Mouse (Mus musculus): Measurements from ENCODE around the gene Tmem222. TPM values are rescaled to one million over a fixed set of nuclear protein-coding genes. Genes with fewer than 3 reads are reported as not detected.

The Tmem222 gene
- 10 to 100 TPM; 28.7 to 31.7 TPM for total RNA-seq (2021)

- DNase-seq, result peak; percentile 97 to 98
- intact Hi-C loops (cut with DNase I), result no loop called here
These were observed at the start of gene Tmem222 for GRCm38 (mm10) chr4:133277104-133278026. Gene Tmem222 (minus strand): TSS chr4:133277792.

- intact Hi-C loops (cut with DNase I), result loop anchor here (10.0 kb wide), 1 partner anchor 195 kb away; the partner anchor contains the start of gene Kdf1
These were observed 42.1 kb upstream of the Tmem222 start for GRCm38 (mm10) chr4:133319667-133320066.

GRCm38 (mm10) chr4:133315991-133316390 lies 38.4 kb upstream of the Tmem222 start:
- intact Hi-C loops (cut with DNase I), result loop anchor here (10.0 kb wide), 1 partner anchor 199 kb away; the partner anchor contains the start of gene Kdf1

More at GRCm38 (mm10) chr4:133319667-133320066, 42.1 kb upstream of the Tmem222 start:
- DNase-seq, result no peak

GRCm38 (mm10) chr4:133314896-133315295 lies 37.3 kb upstream of the Tmem222 start:
- intact Hi-C loops (cut with DNase I), result loop anchor here (10.0 kb wide), 1 partner anchor 200 kb away; the partner anchor contains the start of gene Kdf1
- DNase-seq, result peak; percentile 81 to 88

More at GRCm38 (mm10) chr4:133315991-133316390, 38.4 kb upstream of the Tmem222 start:
- no peak for DNase-seq

GRCm38 (mm10) chr4:133309948-133310347 lies 32.4 kb upstream of the Tmem222 start:
- intact Hi-C loops (cut with DNase I), result loop anchor here (1.0 to 10.0 kb wide), 4 partner anchors 35 to 205 kb away; partner anchors contain the start of gene Kdf1
- DNase-seq, result peak; percentile 89 to 95

- intact Hi-C loops (cut with DNase I), result no loop called here
- peak; percentile 62 to 81 for DNase-seq
These were observed 29.7 kb upstream of the Tmem222 start for GRCm38 (mm10) chr4:133307331-133307730.

GRCm38 (mm10) chr4:133305825-133306224 lies 28.2 kb upstream of the Tmem222 start:
- DNase-seq, result no peak
- intact Hi-C loops (cut with DNase I), result no loop called here

- no peak for DNase-seq
- intact Hi-C loops (cut with DNase I), result no loop called here
These were observed 27.2 kb upstream of the Tmem222 start for GRCm38 (mm10) chr4:133304770-133305169.

GRCm38 (mm10) chr4:133302668-133303067 lies 25.1 kb upstream of the Tmem222 start:
- intact Hi-C loops (cut with DNase I), result no loop called here
- DNase-seq, result no peak

- peak; percentile 73 to 85 for DNase-seq
These were observed 24.2 kb upstream of the Tmem222 start for GRCm38 (mm10) chr4:133301802-133302201.

GRCm38 (mm10) chr4:133300421-133300820 lies 22.8 kb upstream of the Tmem222 start:
- DNase-seq, result no peak
- intact Hi-C loops (cut with DNase I), result no loop called here

More at GRCm38 (mm10) chr4:133301802-133302201, 24.2 kb upstream of the Tmem222 start:
- intact Hi-C loops (cut with DNase I), result loop anchor here (1.0 kb wide), 1 partner anchor 293 kb away; no protein-coding TSS in a partner anchor

- no peak for DNase-seq
- intact Hi-C loops (cut with DNase I), result loop anchor here (5.0 kb wide), 3 partner anchors 47 to 352 kb away; no protein-coding TSS in a partner anchor
These were observed 22.1 kb upstream of the Tmem222 start for GRCm38 (mm10) chr4:133299701-133300100.

GRCm38 (mm10) chr4:133298516-133299365 lies 21.1 kb upstream of the Tmem222 start:
- DNase-seq, result peak in 1 of 2 experiments; percentile 32
- intact Hi-C loops (cut with DNase I), result loop anchor here (5.0 kb wide), 3 partner anchors 46 to 351 kb away; no protein-coding TSS in a partner anchor

GRCm38 (mm10) chr4:133297801-133298238 lies 20.2 kb upstream of the Tmem222 start:
- DNase-seq, result peak; percentile 90
- intact Hi-C loops (cut with DNase I), result loop anchor here (1.0 to 5.0 kb wide), 7 partner anchors 46 to 351 kb away; no protein-coding TSS in a partner anchor

- intact Hi-C loops (cut with DNase I), result loop anchor here (1.0 to 5.0 kb wide), 7 partner anchors 45 to 350 kb away; no protein-coding TSS in a partner anchor
- no peak for DNase-seq
These were observed 19.8 kb upstream of the Tmem222 start for GRCm38 (mm10) chr4:133297360-133297759.

GRCm38 (mm10) chr4:133294084-133294483 lies 16.5 kb upstream of the Tmem222 start:
- intact Hi-C loops (cut with DNase I), result no loop called here
- no peak for DNase-seq

- intact Hi-C loops (cut with DNase I), result no loop called here
- DNase-seq, result no peak
These were observed 15.6 kb upstream of the Tmem222 start for GRCm38 (mm10) chr4:133292901-133293843.

- intact Hi-C loops (cut with DNase I), result no loop called here
- DNase-seq, result no peak
These were observed 14.8 kb upstream of the Tmem222 start for GRCm38 (mm10) chr4:133292405-133292804.

- intact Hi-C loops (cut with DNase I), result no loop called here
- DNase-seq, result no peak
These were observed 13.7 kb upstream of the Tmem222 start for GRCm38 (mm10) chr4:133291255-133291654.

Measured in heart, postnatal 10 days (tissue).